Mouse (Mus musculus) cerebellum, postnatal 25 days (tissue): ENCODE measurements around the gene Aox3.

Experiments used
- DNase-seq, 2 experiments: peaks; one replicate each; pipeline ENCODE4 v3.0.0; 2021; ENCODE audit warnings: mixed read lengths in 2 of 2

The Aox3 gene

GRCm38 (mm10) chr1:58112880-58113279 is at the start of gene Aox3:
Gene Aox3 (plus strand): TSS chr1:58113130.
- peak; percentile 85 to 92 for DNase-seq

- no peak for DNase-seq
Measured at GRCm38 (mm10) chr1:58065151-58065550, 47.8 kb upstream of the Aox3 start.

GRCm38 (mm10) chr1:58065606-58066005 is 47.3 kb upstream of the Aox3 start:
- no peak for DNase-seq

GRCm38 (mm10) chr1:58069181-58069580 is 43.7 kb upstream of the Aox3 start:
- DNase-seq, result no peak

- DNase-seq, result no peak
Measured at GRCm38 (mm10) chr1:58070091-58070490, 42.8 kb upstream of the Aox3 start.

GRCm38 (mm10) chr1:58071006-58071405 is 41.9 kb upstream of the Aox3 start:
- DNase-seq, result no peak

- DNase-seq, result no peak
Measured at GRCm38 (mm10) chr1:58071509-58071908, 41.4 kb upstream of the Aox3 start.

GRCm38 (mm10) chr1:58072416-58072815 is 40.5 kb upstream of the Aox3 start:
- DNase-seq, result no peak

GRCm38 (mm10) chr1:58072991-58073730 is 39.8 kb upstream of the Aox3 start:
- DNase-seq, result no peak

- DNase-seq, result no peak
Measured at GRCm38 (mm10) chr1:58074266-58074665, 38.7 kb upstream of the Aox3 start.

- no peak for DNase-seq
Measured at GRCm38 (mm10) chr1:58077882-58078281, 35.0 kb upstream of the Aox3 start.

GRCm38 (mm10) chr1:58078390-58078789 is 34.5 kb upstream of the Aox3 start:
- no peak for DNase-seq

GRCm38 (mm10) chr1:58079689-58080088 is 33.2 kb upstream of the Aox3 start:
- peak in 1 of 2 experiments; percentile 33 for DNase-seq

GRCm38 (mm10) chr1:58080446-58080845 is 32.5 kb upstream of the Aox3 start:
- DNase-seq, result no peak

- DNase-seq, result no peak
Measured at GRCm38 (mm10) chr1:58081356-58081755, 31.6 kb upstream of the Aox3 start.

GRCm38 (mm10) chr1:58089316-58089715 is 23.6 kb upstream of the Aox3 start:
- no peak for DNase-seq

GRCm38 (mm10) chr1:58090191-58090590 is 22.7 kb upstream of the Aox3 start:
- no peak for DNase-seq

GRCm38 (mm10) chr1:58091213-58091612 is 21.7 kb upstream of the Aox3 start:
- DNase-seq, result no peak

GRCm38 (mm10) chr1:58091992-58092560 is 20.9 kb upstream of the Aox3 start:
- no peak for DNase-seq

- DNase-seq, result no peak
Measured at GRCm38 (mm10) chr1:58097338-58097737, 15.6 kb upstream of the Aox3 start.

- DNase-seq, result no peak
Measured at GRCm38 (mm10) chr1:58099119-58099518, 13.8 kb upstream of the Aox3 start.

GRCm38 (mm10) chr1:58101531-58102146 is 11.3 kb upstream of the Aox3 start:
- DNase-seq, result no peak

- no peak for DNase-seq
Measured at GRCm38 (mm10) chr1:58102494-58102893, 10.4 kb upstream of the Aox3 start.

- DNase-seq, result no peak
Measured at GRCm38 (mm10) chr1:58105685-58106084, 7.2 kb upstream of the Aox3 start.
